Mouse (Mus musculus): ENCODE results near the gene Klhdc8a. TPM values are rescaled to one million over a fixed set of nuclear protein-coding genes. Genes with fewer than 3 reads are reported as not detected.

Klhdc8a gene
- polyA plus RNA-seq, 1 experiment from 2014 or later, result 0.33 TPM

DNA sequence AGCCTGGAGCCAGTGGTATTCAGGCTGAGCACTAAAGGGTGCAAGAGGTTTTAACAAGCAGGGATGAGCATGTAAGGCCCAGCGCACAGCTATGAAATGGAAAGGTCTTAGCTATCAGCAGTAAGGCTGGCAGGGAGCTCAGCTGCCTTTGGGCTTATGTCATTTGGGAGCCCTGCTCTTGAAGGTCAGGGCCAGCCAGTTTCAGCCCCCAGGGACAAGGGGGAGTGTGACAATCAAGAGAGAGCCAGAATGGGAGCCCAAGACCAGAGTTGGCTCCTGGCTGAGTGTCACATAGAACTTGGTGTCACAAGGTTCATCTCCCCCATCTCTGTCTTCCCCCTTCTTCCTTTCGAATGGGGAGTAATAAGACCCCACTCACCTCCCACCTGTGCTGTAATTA is 11.0 kb upstream of the Klhdc8a start:
- Histone ChIP-seq H3K27me3 (replicated peaks; ENCODE audit: control insufficient read depth, insufficient read depth, low read length) (no peaks in the 10 kb centered on the region), H3K4me1 (ENCODE audit: control insufficient read depth, insufficient read depth, low read length) (peaks cover 12% of the 10 kb centered on the region), H3K4me2 (ENCODE audit: low read depth, low read length) (no peak overlapping the region), H3K27ac (ENCODE audit: low read length) (no peak overlapping the region), H3K9me3 (ENCODE audit: control insufficient read depth, low read length) (no peaks in the 10 kb centered on the region), H3K36me3 (ENCODE audit: control insufficient read depth, insufficient read depth, low read length) (no peaks in the 10 kb centered on the region), H3K4me3 (ENCODE audit: low read length) (no peak overlapping the region), H3K9ac (ENCODE audit: low read depth, low read length) (no peak overlapping the region)
- ATAC-seq, result no peak
- WGBS, result 77% methylated on average over 2 of the region's 2 CpGs

DNA sequence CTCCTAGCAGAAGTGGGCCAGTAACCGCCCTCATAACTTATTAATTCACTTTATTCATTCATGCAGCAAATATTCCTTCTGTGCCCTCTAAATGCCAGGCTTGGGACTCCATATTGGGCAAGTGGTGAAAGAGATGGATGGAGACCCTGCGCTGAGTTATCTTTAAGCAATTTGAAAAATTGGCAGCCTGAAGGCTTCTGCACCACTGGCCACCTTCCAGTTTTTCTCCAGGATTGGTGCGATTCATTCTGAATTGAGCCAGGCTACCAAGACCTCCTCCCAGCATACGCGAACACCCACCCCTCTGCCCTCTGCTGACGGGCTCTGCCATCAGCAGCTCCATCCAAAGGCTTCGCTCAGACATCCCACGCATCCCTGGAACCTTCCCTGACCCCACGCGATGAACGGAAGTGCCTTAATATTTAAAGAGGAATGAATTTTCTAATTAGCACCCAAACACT is 10.4 kb upstream of the Klhdc8a start:
- no peak overlapping the region for H3K9ac ChIP-seq (ENCODE audit: low read depth, low read length)
- ATAC-seq, result no peak
- no peak overlapping the region for H3K4me3 ChIP-seq (ENCODE audit: low read length)
- no peak overlapping the region for H3K27ac ChIP-seq (ENCODE audit: low read length)
- no peaks in the 10 kb centered on the region for H3K27me3 ChIP-seq (replicated peaks; ENCODE audit: control insufficient read depth, insufficient read depth, low read length)
- no peaks in the 10 kb centered on the region for H3K9me3 ChIP-seq (ENCODE audit: control insufficient read depth, low read length)
- no peaks in the 10 kb centered on the region for H3K36me3 ChIP-seq (ENCODE audit: control insufficient read depth, insufficient read depth, low read length)
- 25% methylated on average over 11 of the region's 11 CpGs for WGBS
- peaks cover 12% of the 10 kb centered on the region for H3K4me1 ChIP-seq (ENCODE audit: control insufficient read depth, insufficient read depth, low read length)
- H3K4me2 ChIP-seq (ENCODE audit: low read depth, low read length), result no peak overlapping the region

DNA sequence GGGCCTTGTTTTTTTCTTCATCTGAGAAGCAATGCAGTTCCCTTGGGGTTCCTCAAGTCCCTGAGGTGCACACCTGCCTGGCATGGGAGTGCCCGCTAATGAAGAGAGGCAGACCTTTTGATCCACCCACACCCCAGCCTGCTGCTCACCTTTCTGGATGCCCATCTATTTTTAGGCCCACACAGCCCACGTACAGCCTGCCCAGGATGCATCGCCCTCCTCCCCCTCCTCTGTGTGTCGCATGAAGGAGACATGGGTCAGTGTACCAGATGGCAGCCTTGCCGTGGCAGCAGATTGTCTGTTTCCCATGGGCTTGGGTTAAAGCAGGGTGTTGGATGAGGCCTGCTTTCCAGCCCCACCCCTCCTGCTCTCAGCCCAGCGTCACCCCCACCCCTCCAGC is 8.5 kb upstream of the Klhdc8a start:
- peaks cover 12% of the 10 kb centered on the region for H3K4me1 ChIP-seq (ENCODE audit: control insufficient read depth, insufficient read depth, low read length)
- no peak overlapping the region for H3K4me3 ChIP-seq (ENCODE audit: low read length)
- H3K9ac ChIP-seq (ENCODE audit: low read depth, low read length), result no peak overlapping the region
- WGBS, result 69% methylated on average over 6 of the region's 6 CpGs
- no peaks in the 10 kb centered on the region for H3K9me3 ChIP-seq (ENCODE audit: control insufficient read depth, low read length)
- H3K27ac ChIP-seq (ENCODE audit: low read length), result no peak overlapping the region
- ATAC-seq, result no peak
- no peak overlapping the region for H3K4me2 ChIP-seq (ENCODE audit: low read depth, low read length)
- no peaks in the 10 kb centered on the region for H3K27me3 ChIP-seq (replicated peaks; ENCODE audit: control insufficient read depth, insufficient read depth, low read length)
- H3K36me3 ChIP-seq (ENCODE audit: control insufficient read depth, insufficient read depth, low read length), result no peaks in the 10 kb centered on the region

- no peak overlapping the region for H3K4me2 ChIP-seq (ENCODE audit: low read depth, low read length)
- H3K9ac ChIP-seq (ENCODE audit: low read depth, low read length), result no peak overlapping the region
- H3K4me3 ChIP-seq (ENCODE audit: low read length), result no peak overlapping the region
- ATAC-seq, result peak; percentile 30; the same call in 1 of the 2 replicates
- no peaks in the 10 kb centered on the region for H3K27me3 ChIP-seq (replicated peaks; ENCODE audit: control insufficient read depth, insufficient read depth, low read length)
- H3K27ac ChIP-seq (ENCODE audit: low read length), result no peak overlapping the region
- peaks cover 12% of the 10 kb centered on the region for H3K4me1 ChIP-seq (ENCODE audit: control insufficient read depth, insufficient read depth, low read length)
- no peaks in the 10 kb centered on the region for H3K9me3 ChIP-seq (ENCODE audit: control insufficient read depth, low read length)
- H3K36me3 ChIP-seq (ENCODE audit: control insufficient read depth, insufficient read depth, low read length), result no peaks in the 10 kb centered on the region
- 52% methylated on average over 11 of the region's 11 CpGs for WGBS
Measured at GRCm38 (mm10) chr1:132290921-132291675, 7.3 kb upstream of the Klhdc8a start.

DNA sequence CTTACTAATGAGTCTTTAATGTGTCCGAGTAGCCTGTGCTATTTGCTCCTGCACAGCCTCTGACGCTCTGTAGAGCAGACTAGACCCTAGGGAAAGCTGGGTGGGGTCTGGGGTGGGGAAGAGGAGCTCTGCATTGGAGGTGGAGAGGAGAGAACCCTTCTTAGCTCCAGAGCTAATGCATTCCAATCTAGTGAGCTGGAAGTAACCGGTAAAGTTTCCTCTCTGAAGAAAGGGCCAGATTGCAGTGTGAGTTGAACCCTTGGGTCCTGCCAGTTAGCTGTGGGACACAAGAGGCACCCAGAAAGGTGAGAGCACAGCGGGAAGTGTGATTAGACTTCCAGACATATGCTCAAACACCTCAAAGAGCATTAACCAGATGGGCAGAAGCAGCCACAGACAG is 6.7 kb upstream of the Klhdc8a start:
- 0 out of 2 replicates have a peak overlapping the region, but pooled peaks have one; percentile 4 for H3K9ac ChIP-seq (ENCODE audit: low read depth, low read length)
- H3K4me1 ChIP-seq (ENCODE audit: control insufficient read depth, insufficient read depth, low read length), result peaks cover 12% of the 10 kb centered on the region
- no peaks in the 10 kb centered on the region for H3K36me3 ChIP-seq (ENCODE audit: control insufficient read depth, insufficient read depth, low read length)
- no peaks in the 10 kb centered on the region for H3K27me3 ChIP-seq (replicated peaks; ENCODE audit: control insufficient read depth, insufficient read depth, low read length)
- H3K4me3 ChIP-seq (ENCODE audit: low read length), result no peak overlapping the region
- no peak overlapping the region for H3K4me2 ChIP-seq (ENCODE audit: low read depth, low read length)
- H3K27ac ChIP-seq (ENCODE audit: low read length), result peak overlapping the region; percentile 52
- peak; percentile 44; the same call in 1 of the 2 replicates for ATAC-seq
- WGBS, result 44% methylated on average over 4 of the region's 4 CpGs
- no peaks in the 10 kb centered on the region for H3K9me3 ChIP-seq (ENCODE audit: control insufficient read depth, low read length)

DNA sequence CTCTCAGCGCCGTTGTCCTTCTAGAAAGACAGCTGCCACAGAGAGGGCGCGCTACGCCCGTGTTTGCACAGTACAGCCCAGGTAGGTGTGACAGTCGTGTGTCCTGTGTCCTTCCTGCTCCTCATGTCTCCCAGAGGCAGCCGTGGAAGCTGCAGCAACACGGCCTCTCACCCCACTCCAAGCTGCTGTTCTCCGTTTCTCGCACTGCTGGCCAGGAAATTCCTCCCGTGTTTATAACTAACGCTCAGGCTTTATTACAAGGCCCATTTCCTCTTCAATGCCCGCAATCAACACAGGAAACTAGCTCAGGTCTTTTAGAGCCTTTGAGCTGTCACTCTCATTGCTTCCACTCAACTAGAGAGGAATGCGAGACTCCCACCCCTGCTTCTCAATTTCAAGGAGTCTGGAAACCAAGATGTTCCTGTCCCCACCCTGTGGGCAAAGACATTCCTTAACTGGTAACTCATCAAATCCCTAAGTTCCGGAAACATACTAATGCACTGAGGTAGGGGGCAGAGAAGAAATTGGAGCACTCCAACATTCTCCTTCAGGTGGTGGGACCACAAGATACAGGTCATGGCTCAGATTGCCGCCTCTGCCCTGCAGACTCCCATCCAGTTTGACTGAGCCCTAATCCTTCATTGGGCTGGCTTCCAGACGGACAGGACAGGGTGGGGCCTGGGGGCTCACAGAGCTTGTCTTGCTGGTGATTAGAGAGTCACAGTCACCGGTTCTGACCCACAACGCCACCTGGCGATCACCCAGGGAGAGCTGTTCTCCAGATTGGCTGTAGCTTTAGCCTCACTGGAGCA is 5.9 kb upstream of the Klhdc8a start:
- 34% methylated on average over 21 of the region's 21 CpGs for WGBS
- no peak overlapping the region for H3K4me3 ChIP-seq (ENCODE audit: low read length)
- H3K4me2 ChIP-seq (ENCODE audit: low read depth, low read length), result no peak overlapping the region
- no peaks in the 10 kb centered on the region for H3K27me3 ChIP-seq (replicated peaks; ENCODE audit: control insufficient read depth, insufficient read depth, low read length)
- no peaks in the 10 kb centered on the region for H3K36me3 ChIP-seq (ENCODE audit: control insufficient read depth, insufficient read depth, low read length)
- H3K9ac ChIP-seq (ENCODE audit: low read depth, low read length), result no peak overlapping the region
- peaks cover 12% of the 10 kb centered on the region for H3K4me1 ChIP-seq (ENCODE audit: control insufficient read depth, insufficient read depth, low read length)
- peak; percentile 49 for ATAC-seq
- H3K27ac ChIP-seq (ENCODE audit: low read length), result peak overlapping the region; percentile 52
- no peaks in the 10 kb centered on the region for H3K9me3 ChIP-seq (ENCODE audit: control insufficient read depth, low read length)

- H3K9me3 ChIP-seq (ENCODE audit: control insufficient read depth, low read length), result no peaks in the 10 kb centered on the region
- 75% methylated on average over 7 of the region's 7 CpGs for WGBS
- H3K27ac ChIP-seq (ENCODE audit: low read length), result no peak overlapping the region
- ATAC-seq, result no peak
- peaks cover 20% of the 10 kb centered on the region for H3K4me1 ChIP-seq (ENCODE audit: control insufficient read depth, insufficient read depth, low read length)
- no peak overlapping the region for H3K4me3 ChIP-seq (ENCODE audit: low read length)
- peaks cover 14% of the 10 kb centered on the region for H3K27me3 ChIP-seq (replicated peaks; ENCODE audit: control insufficient read depth, insufficient read depth, low read length)
- 0 out of 2 replicates have a peak overlapping the region, but pooled peaks have one; percentile 11 for H3K9ac ChIP-seq (ENCODE audit: low read depth, low read length)
- no peak overlapping the region for H3K4me2 ChIP-seq (ENCODE audit: low read depth, low read length)
- no peaks in the 10 kb centered on the region for H3K36me3 ChIP-seq (ENCODE audit: control insufficient read depth, insufficient read depth, low read length)
Measured at GRCm38 (mm10) chr1:132295506-132295905, 2.9 kb upstream of the Klhdc8a start.

DNA sequence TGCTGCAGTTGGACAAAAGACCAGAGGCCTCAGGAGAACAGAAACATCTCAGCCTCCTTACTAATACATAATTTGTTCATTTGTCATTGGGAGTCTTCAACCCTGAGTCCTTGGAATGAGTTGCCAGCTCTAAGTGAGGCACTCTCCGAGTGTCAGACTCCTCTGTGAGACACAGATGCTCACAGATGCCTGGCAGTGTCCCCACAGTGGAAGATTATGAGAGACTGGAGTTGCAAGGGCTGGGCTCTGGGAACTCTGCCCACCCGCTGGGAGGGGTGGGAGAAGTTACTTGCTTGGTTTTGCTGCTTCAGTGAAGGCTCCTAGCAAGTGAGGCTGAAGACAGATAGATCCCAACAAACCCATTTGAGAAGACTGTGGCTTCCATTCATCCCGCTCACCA is 2.4 kb upstream of the Klhdc8a start:
- Histone ChIP-seq H3K27me3 (replicated peaks; ENCODE audit: control insufficient read depth, insufficient read depth, low read length) (peaks cover 14% of the 10 kb centered on the region), H3K36me3 (ENCODE audit: control insufficient read depth, insufficient read depth, low read length) (no peaks in the 10 kb centered on the region), H3K27ac (ENCODE audit: low read length) (no peak overlapping the region), H3K4me2 (ENCODE audit: low read depth, low read length) (no peak overlapping the region), H3K4me3 (ENCODE audit: low read length) (no peak overlapping the region), H3K9ac (ENCODE audit: low read depth, low read length) (0 out of 2 replicates have a peak overlapping the region, but pooled peaks have one; percentile 11), H3K4me1 (ENCODE audit: control insufficient read depth, insufficient read depth, low read length) (peaks cover 20% of the 10 kb centered on the region), H3K9me3 (ENCODE audit: control insufficient read depth, low read length) (no peaks in the 10 kb centered on the region)
- ATAC-seq, result no peak
- 77% methylated on average over 3 of the region's 3 CpGs for WGBS

DNA sequence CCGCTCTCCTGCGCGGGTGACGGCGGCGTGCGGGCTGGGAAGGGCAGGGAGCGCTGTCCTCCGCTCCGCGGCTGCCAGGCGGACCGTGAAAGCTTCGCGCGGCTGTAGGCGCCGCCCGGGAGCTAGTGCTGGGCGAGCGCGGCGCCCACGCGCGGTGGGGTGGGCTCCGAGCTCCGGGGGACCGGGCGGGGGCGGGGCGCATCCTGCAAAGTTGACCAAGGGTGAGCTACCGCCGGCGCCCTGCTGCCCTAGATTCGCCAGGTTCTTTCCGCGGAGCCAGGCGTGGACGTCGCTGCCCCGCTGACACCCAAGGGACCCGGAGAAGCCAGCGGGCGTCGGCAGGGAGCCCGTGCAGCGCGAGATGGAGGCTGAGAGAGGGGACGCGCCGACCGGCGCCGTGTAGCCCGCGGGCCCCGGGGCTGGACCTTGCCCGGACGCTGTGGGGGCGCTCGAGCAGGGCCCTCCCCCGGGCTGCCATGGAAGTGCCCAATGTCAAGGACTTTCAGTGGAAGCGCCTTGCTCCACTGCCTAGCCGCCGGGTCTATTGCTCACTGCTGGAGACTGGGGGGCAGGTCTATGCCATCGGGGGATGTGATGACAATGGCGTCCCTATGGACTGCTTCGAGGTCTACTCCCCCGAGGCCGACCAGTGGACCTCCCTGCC is 507 bp downstream of the Klhdc8a start:
- no peaks in the 10 kb centered on the region for H3K36me3 ChIP-seq (ENCODE audit: control insufficient read depth, insufficient read depth, low read length)
- peaks cover 16% of the 10 kb centered on the region for H3K27me3 ChIP-seq (replicated peaks; ENCODE audit: control insufficient read depth, insufficient read depth, low read length)
- 1% methylated on average over 70 of the region's 71 CpGs for WGBS
- no peaks in the 10 kb centered on the region for H3K9me3 ChIP-seq (ENCODE audit: control insufficient read depth, low read length)
- peak; percentile 73 for ATAC-seq
- H3K9ac ChIP-seq (ENCODE audit: low read depth, low read length), result peak overlapping the region; percentile 72
- H3K27ac ChIP-seq (ENCODE audit: low read length), result no peak overlapping the region
- H3K4me3 ChIP-seq (ENCODE audit: low read length), result peak overlapping the region; percentile 62
- H3K4me2 ChIP-seq (ENCODE audit: low read depth, low read length), result peak overlapping the region; percentile 99
- peaks cover 8% of the 10 kb centered on the region; the same call in 1 of the 2 replicates for H3K4me1 ChIP-seq (ENCODE audit: control insufficient read depth, insufficient read depth, low read length)

Data from intestine, embryonic 16.5 days (tissue).